Mouse (Mus musculus) midbrain, embryonic 15.5 days (tissue): ENCODE data around the gene Nfkbiz. TPM values are rescaled to one million over a fixed set of nuclear protein-coding genes. Genes with fewer than 3 reads are reported as not detected.

Experiments
- ATAC-seq: fragments of 200-750 bp; cut with Nextera tagmentation; replicated peaks from 2 replicates; pipeline ENCODE4 v1.8.0; 2017; ENCODE audit warnings: moderate TSS enrichment
- H3K27ac ChIP-seq: fragments of 300-500 bp; sonication (generic); 2 replicates; pipeline ENCODE4 v1.5.1; 2015; ENCODE audit warnings: mild to moderate bottlenecking, inconsistent platforms
- H3K27me3 ChIP-seq: fragments of 300-500 bp; sonication (generic); replicated peaks from 2 replicates; pipeline ENCODE4 v1.6.1; 2015; ENCODE audit warnings: inconsistent platforms
- H3K36me3 ChIP-seq: fragments of 300-500 bp; sonication (generic); replicated peaks from 2 replicates; pipeline ENCODE4 v1.6.1; 2015; ENCODE audit warnings: inconsistent platforms
- H3K4me1 ChIP-seq: fragments of 300-500 bp; sonication (generic); 2 replicates; pipeline ENCODE4 v1.6.1; 2015; ENCODE audit warnings: inconsistent platforms
- H3K4me2 ChIP-seq: fragments of 300-500 bp; sonication (generic); 2 replicates; pipeline ENCODE4 v1.6.1; 2015; ENCODE audit warnings: inconsistent platforms, mild to moderate bottlenecking, moderate library complexity
- H3K4me3 ChIP-seq: fragments of 300-500 bp; sonication (generic); 2 replicates; pipeline ENCODE4 v1.5.1; 2015; ENCODE audit warnings: mild to moderate bottlenecking, inconsistent platforms
- H3K9ac ChIP-seq: fragments of 300-500 bp; sonication (generic); 2 replicates; pipeline ENCODE4 v1.6.1; 2015; ENCODE audit warnings: mild to moderate bottlenecking, inconsistent platforms
- H3K9me3 ChIP-seq: fragments of 300-500 bp; sonication (generic); 2 replicates; pipeline ENCODE4 v1.6.1; 2016; ENCODE audit warnings: inconsistent platforms
- WGBS: fragments of 180-500 bp; shearing (Covaris S2); methylation state at CpG from one replicate; pipeline ENCODE4 v1.1.7; 2015; ENCODE audit warnings: mixed read lengths; 5-methylcytosine and 5-hydroxymethylcytosine counted together
- polyA plus RNA-seq: library from polyadenylated mRNA; unstranded; fragments of >200 nt; fragmentation: Nextera tagmentation; extraction: Ambion mirVana; gene quantifications from 2 replicates; pipeline ENCODE4 v1.2.1, GENCODE M21; 2015

The Nfkbiz gene
- polyA plus RNA-seq, 1 experiment from 2014 or later: 1.3 TPM

DNA sequence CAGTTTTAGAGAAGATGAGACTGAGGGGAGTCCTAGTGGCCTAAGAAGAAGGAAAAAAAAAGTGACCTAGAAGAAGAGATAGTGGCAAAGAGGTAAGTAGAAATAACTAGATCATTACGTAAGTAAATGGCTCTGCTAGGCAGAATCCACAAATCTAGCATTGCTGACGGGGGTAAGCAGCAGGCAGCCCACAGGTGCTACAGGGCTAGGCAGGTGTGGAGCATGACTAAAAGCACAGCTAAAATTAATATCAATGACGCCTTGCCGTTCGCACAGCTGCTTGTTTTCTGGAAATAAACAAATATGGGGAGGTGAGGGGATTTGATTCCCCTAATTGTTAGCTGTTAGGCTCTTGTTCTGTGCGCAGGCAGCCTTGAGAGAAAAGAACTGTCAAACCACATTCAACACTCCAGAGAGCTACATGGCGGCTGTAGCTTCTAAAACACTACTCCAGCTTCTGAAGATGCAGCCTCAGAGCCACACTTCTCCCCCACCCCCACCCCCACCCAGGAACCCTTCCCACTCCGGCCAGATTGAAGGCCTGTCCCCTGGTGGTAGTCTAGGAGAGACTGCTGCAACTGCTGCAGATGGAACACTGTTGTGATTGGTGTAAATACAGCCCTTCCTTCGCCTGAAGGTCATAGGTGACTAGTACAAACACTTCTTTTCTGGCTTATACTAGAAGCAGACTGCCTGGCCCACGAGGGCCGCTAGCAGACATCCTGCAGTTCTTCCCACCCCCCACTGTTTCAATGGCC is 15.1 kb downstream of the Nfkbiz start:
- Histone ChIP-seq H3K36me3 (no peaks in the 10 kb centered on the region), H3K4me1 (peaks cover 10% of the 10 kb centered on the region; the same call in 1 of the 2 replicates), H3K27me3 (peaks cover 20% of the 10 kb centered on the region), H3K4me3 (no peak overlapping the region), H3K9ac (no peak overlapping the region), H3K4me2 (no peak overlapping the region), H3K27ac (no peak overlapping the region), H3K9me3 (no peaks in the 10 kb centered on the region)
- 52% methylated on average over 11 of the region's 11 CpGs for WGBS
- no peak for ATAC-seq

DNA sequence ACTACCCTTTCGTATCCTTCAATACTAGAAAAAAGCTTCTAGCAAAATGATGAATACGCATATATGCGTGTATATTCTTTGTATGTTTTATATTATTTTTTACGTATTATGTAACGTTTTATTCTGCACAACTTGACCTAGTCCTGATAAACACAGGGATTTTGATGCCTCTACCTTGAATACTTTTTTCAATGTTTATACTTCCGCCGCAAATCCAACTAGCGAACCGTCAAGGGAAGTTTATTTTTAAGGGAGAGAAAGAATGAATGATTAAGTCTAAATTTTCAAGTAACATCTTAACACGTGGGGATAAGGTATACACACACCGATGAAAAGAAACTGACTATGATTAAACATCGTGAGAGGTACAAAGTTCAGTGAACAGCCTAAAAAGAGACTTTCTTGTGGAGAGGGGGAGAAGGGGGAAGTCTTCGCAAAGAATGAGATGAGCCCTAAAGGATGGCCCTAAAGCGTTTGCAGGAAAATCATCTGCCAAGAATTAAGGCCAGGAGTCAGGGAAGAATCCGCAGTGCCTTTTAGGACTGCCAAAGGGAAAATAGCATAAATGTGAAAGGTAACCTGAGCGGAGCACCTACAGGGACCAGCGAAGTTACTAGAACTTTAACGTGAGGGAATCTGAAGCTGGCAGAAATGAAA is 15.8 kb downstream of the Nfkbiz start:
- Histone ChIP-seq H3K4me1 (peaks cover 10% of the 10 kb centered on the region; the same call in 1 of the 2 replicates), H3K36me3 (no peaks in the 10 kb centered on the region), H3K4me3 (peak overlapping the region; percentile 97), H3K27me3 (peaks cover 20% of the 10 kb centered on the region), H3K4me2 (peak overlapping the region; percentile 97), H3K9ac (no peak overlapping the region), H3K27ac (no peak overlapping the region), H3K9me3 (no peaks in the 10 kb centered on the region)
- no peak for ATAC-seq
- 46% methylated on average over 18 of the region's 18 CpGs for WGBS

GRCm38 (mm10) chr16:55821997-55822740 is 16.5 kb downstream of the Nfkbiz start:
- Histone ChIP-seq H3K9ac (peak overlapping the region; percentile 74), H3K4me3 (peak overlapping the region; percentile 97), H3K27me3 (peaks cover 20% of the 10 kb centered on the region), H3K4me1 (peaks cover 10% of the 10 kb centered on the region; the same call in 1 of the 2 replicates), H3K36me3 (no peaks in the 10 kb centered on the region), H3K9me3 (no peaks in the 10 kb centered on the region), H3K4me2 (peak overlapping the region; percentile 97), H3K27ac (peak overlapping the region; percentile 65)
- under 1% methylated on average over 67 of the region's 67 CpGs for WGBS
- ATAC-seq: peak; percentile 96

DNA sequence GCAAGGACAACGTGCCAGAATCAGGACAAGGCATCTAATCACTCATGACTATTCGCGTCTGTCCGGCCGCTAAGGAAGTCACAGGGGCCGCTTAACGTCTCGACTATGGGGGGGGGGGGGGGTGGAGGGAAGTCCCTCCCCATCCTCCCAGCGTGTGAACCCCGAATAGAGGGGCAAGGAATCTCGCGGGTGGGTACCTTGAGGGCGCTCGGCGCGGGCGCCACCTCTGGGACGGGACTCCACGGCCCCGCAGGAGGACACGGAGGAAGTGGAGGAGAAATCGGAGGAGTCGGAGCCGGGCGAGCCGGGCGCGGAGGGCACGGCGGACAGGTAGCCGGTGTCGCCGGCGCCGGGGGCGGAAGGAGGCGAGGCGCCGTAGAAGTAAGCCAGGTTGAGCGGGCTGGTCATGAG is 17.1 kb downstream of the Nfkbiz start:
- ATAC-seq: peak; percentile 69
- Histone ChIP-seq H3K4me2 (peak overlapping the region; percentile 97), H3K9me3 (no peaks in the 10 kb centered on the region), H3K27me3 (peaks cover 20% of the 10 kb centered on the region), H3K36me3 (no peaks in the 10 kb centered on the region), H3K4me3 (peak overlapping the region; percentile 97), H3K4me1 (peaks cover 10% of the 10 kb centered on the region; the same call in 1 of the 2 replicates), H3K9ac (peak overlapping the region; percentile 74), H3K27ac (peak overlapping the region; percentile 63)
- WGBS: under 1% methylated on average over 39 of the region's 40 CpGs

DNA sequence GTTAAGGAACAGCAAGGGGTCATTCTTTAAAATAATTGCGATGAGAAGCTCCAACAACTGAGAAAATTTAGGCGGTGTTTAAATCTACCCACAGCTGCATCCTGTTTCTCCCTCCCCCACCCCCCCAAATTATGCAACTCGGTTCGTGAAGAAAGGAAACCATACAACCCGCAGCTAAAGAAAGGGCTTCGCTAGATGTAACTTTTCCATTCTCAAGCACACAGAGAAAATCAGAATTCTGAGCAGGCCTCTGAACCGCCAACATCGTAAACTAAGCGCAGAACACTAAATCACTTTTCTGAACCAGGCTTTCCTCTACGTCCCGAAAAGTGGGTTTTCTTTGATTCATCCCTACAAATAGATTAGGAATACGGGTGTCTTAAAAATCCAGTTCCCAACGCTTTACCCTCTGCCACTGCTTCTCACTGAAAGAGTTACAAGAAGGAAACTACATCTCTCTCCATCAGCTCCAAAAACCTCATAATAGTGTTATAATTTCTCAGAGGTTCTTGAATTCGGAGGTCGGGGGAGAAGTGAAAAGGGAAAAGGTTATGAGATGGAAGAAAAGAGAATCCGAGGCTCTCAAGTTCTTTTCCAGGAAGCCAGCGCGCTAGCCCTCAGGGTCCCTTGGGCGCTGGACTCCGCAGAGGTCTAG is 17.7 kb downstream of the Nfkbiz start:
- H3K9ac ChIP-seq: peak overlapping the region; percentile 74
- 13% methylated on average over 20 of the region's 20 CpGs for WGBS
- no peak overlapping the region for H3K27ac ChIP-seq
- H3K9me3 ChIP-seq: no peaks in the 10 kb centered on the region
- peak overlapping the region; percentile 97 for H3K4me3 ChIP-seq
- peak overlapping the region; percentile 97 for H3K4me2 ChIP-seq
- peaks cover 20% of the 10 kb centered on the region for H3K27me3 ChIP-seq
- peaks cover 3% of the 10 kb centered on the region for H3K36me3 ChIP-seq
- no peak for ATAC-seq
- peaks cover 10% of the 10 kb centered on the region; the same call in 1 of the 2 replicates for H3K4me1 ChIP-seq

GRCm38 (mm10) chr16:55820161-55820915 is 18.4 kb downstream of the Nfkbiz start:
- peaks cover 11% of the 10 kb centered on the region for H3K36me3 ChIP-seq
- peak overlapping the region; percentile 97 for H3K4me3 ChIP-seq
- no peak overlapping the region for H3K9ac ChIP-seq
- H3K9me3 ChIP-seq: no peaks in the 10 kb centered on the region
- ATAC-seq: no peak
- WGBS: 66% methylated on average over 13 of the region's 13 CpGs
- H3K27ac ChIP-seq: no peak overlapping the region
- H3K4me2 ChIP-seq: peak overlapping the region; percentile 97
- peaks cover 20% of the 10 kb centered on the region for H3K27me3 ChIP-seq
- peaks cover 10% of the 10 kb centered on the region; the same call in 1 of the 2 replicates for H3K4me1 ChIP-seq

GRCm38 (mm10) chr16:55819186-55819861 is 19.4 kb downstream of the Nfkbiz start:
- no peak overlapping the region for H3K9ac ChIP-seq
- peaks cover 20% of the 10 kb centered on the region for H3K27me3 ChIP-seq
- ATAC-seq: no peak
- H3K4me1 ChIP-seq: peaks cover 10% of the 10 kb centered on the region; the same call in 1 of the 2 replicates
- H3K36me3 ChIP-seq: peaks cover 12% of the 10 kb centered on the region
- no peaks in the 10 kb centered on the region for H3K9me3 ChIP-seq
- WGBS: 56% methylated on average over 15 of the region's 15 CpGs
- H3K27ac ChIP-seq: no peak overlapping the region
- H3K4me2 ChIP-seq: no peak overlapping the region
- H3K4me3 ChIP-seq: no peak overlapping the region

DNA sequence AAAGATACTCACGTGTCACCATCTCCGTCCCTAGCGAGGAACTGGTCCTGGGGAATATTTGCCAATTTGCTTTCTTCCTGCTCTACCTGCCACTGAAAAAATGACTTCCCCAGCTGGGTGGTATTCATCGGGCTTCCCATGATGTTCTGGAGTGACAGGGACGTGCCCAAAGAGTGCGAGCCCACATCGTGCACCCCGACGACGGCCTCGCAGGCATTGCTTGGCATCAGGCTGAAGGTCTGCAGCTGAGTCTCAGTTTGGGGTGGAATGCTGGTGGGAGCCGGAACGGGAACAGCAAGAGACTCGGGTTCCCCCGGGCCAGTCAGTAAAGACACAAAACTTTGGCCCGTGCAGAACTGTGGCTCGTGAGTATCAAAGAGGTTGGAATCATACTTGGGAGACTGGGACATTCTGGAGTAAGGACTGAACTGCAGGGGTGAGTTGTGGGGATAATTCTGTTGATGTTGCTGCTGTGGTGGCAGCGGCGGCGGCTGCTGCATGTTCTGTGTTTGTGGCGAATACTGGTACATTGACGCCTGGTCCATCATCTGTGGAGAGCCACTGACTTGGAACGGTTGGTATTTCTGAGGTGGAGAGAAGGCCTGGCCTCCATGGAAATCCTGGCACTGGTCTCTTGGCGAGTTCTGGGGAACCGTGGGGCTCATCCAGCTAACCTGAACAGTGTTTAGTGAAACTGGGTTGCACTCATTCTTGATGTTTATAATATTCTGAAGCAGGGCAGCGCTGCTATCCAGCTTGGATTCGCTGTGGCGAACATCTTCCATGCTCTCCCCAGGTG is 20.8 kb downstream of the Nfkbiz start:
- Histone ChIP-seq H3K27me3 (peaks cover 10% of the 10 kb centered on the region), H3K4me3 (no peak overlapping the region), H3K4me1 (peaks cover 10% of the 10 kb centered on the region; the same call in 1 of the 2 replicates), H3K36me3 (peaks cover 12% of the 10 kb centered on the region), H3K4me2 (no peak overlapping the region), H3K9me3 (no peaks in the 10 kb centered on the region), H3K27ac (no peak overlapping the region), H3K9ac (no peak overlapping the region)
- 97% methylated on average over 28 of the region's 28 CpGs for WGBS
- no peak for ATAC-seq

- 96% methylated on average over 13 of the region's 13 CpGs for WGBS
- ATAC-seq: no peak
- Histone ChIP-seq H3K4me3 (no peak overlapping the region), H3K9ac (no peak overlapping the region), H3K27ac (no peak overlapping the region), H3K9me3 (no peaks in the 10 kb centered on the region), H3K36me3 (peaks cover 12% of the 10 kb centered on the region), H3K4me2 (no peak overlapping the region), H3K4me1 (peaks cover 7% of the 10 kb centered on the region; the same call in 1 of the 2 replicates), H3K27me3 (peaks cover 9% of the 10 kb centered on the region)
Measured at GRCm38 (mm10) chr16:55816202-55816941, 22.3 kb downstream of the Nfkbiz start.

DNA sequence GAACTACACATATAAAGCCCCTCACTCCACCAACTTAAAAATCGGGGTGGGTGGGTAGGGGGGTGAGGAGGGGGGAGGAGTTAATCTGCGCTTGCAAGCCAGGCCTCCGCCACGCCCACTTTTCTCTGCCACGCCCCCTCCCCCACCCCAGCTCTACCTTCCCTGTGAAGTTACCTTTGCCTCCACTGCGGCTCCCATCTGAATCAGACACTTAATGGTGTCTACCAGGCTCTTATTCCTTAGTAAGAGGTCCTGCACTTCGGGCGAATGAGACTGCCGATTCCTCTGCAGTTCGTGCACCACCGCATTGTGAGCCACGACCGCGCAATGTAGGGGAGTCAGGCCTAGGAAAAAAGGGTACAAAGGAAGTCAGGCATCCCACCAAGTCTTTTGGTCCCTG is 23.2 kb downstream of the Nfkbiz start:
- Histone ChIP-seq H3K9ac (no peak overlapping the region), H3K36me3 (peaks cover 12% of the 10 kb centered on the region), H3K27me3 (peaks cover 5% of the 10 kb centered on the region), H3K27ac (no peak overlapping the region), H3K4me2 (no peak overlapping the region), H3K9me3 (no peaks in the 10 kb centered on the region), H3K4me1 (0 out of 2 replicates have a peak, but pooled peaks cover 4% of the 10 kb centered on the region), H3K4me3 (no peak overlapping the region)
- WGBS: 88% methylated on average over 14 of the region's 14 CpGs
- no peak for ATAC-seq
